Comparison of ENCODE assay signal across 11 mouse cellular contexts in the genomic region with DNA sequence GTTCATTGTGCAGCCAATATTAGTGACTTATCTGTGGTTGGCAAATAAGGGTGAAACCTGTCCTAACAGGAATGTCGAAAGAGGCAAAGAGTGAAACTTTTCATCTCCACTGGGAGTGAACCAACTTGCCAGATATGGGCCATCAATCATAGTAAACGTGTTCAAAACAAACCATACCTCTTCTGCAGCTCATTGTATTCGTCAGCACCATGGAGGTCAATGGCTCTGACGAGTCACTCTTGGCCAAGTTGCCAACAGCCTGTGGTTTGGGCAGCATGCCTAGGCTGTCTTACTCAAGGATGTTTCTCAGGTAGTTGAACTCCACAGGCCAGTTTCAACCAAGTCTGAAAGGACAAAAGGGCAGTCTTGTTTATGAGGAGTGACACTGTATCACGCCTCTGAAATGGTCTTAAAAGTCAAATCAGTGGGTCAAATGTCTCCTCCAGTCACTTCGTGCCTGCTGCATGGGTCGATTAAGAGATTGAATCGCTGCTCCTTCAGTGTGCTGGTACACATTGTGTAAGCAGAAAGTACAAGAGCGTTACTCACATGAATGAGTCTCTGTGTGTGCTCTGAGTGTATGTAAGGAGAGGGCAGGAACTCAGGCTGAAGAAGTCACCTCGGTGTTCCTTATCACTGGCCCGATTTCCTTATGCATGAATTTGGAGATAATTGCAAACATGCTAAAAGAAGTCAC.
DNase-seq lines count a peak whose midpoint lies in the region; ATAC-seq and TF ChIP-seq lines count a peak whose summit lies in the region.
"Had no signal": no experiment of that assay in that cellular context is flagged by ENCODE, and none has a peak within 500 bp of the region (broad histone marks: within the 10 kb centered on the region; RNA-seq: fewer than 3 reads in every experiment).

No protein-coding gene starts in this region.

- H3K36me3 ChIP-seq in midbrain, postnatal 0 days (ENCODE audit: insufficient read depth, low read length): no peaks in the 10 kb centered on the region
- no peaks in the 10 kb centered on the region for H3K36me3 ChIP-seq in midbrain, embryonic 15.5 days (replicated peaks)
- H3K36me3 ChIP-seq: forebrain, embryonic 10.5 days; limb, embryonic 10.5 days had no signal

- H3K4me3 ChIP-seq in midbrain, postnatal 0 days (ENCODE audit: low read depth, low read length): no peak overlapping the region
- no peak overlapping the region for H3K4me3 ChIP-seq in midbrain, embryonic 15.5 days
- H3K4me3 ChIP-seq: forebrain, embryonic 10.5 days; heart, adult 2 months; limb, embryonic 10.5 days had no signal

- H3K27ac ChIP-seq in midbrain, postnatal 0 days (ENCODE audit: low read depth, low read length): no peak overlapping the region
- H3K27ac ChIP-seq in midbrain, embryonic 15.5 days: no peak overlapping the region
- H3K27ac ChIP-seq: forebrain, embryonic 10.5 days; heart, adult 2 months; limb, embryonic 10.5 days had no signal

- no peaks in the 10 kb centered on the region for H3K27me3 ChIP-seq in midbrain, postnatal 0 days (ENCODE audit: insufficient read depth, low read length)
- no peaks in the 10 kb centered on the region for H3K27me3 ChIP-seq in midbrain, embryonic 15.5 days (replicated peaks)

- 88% methylated on average over 11 of the region's 11 CpGs for WGBS in midbrain, postnatal 0 days
- WGBS in midbrain, embryonic 15.5 days: 89% methylated on average over 11 of the region's 11 CpGs

- no peak for TF ChIP-seq CTCF in midbrain, postnatal 0 days (IDR thresholded peaks at IDR 0.05)

- no peaks in the 10 kb centered on the region for H3K4me1 ChIP-seq in midbrain, postnatal 0 days (ENCODE audit: insufficient read depth, low read length)
- H3K4me1 ChIP-seq in midbrain, embryonic 15.5 days: no peaks in the 10 kb centered on the region
- H3K4me1 ChIP-seq: forebrain, embryonic 10.5 days; limb, embryonic 10.5 days had no signal

- H3K4me2 ChIP-seq in midbrain, postnatal 0 days (ENCODE audit: low read depth, low read length, poor library complexity, severe bottlenecking): no peak overlapping the region
- no peak overlapping the region for H3K4me2 ChIP-seq in midbrain, embryonic 15.5 days

- no peak overlapping the region for H3K9ac ChIP-seq in midbrain, postnatal 0 days (replicated peaks; ENCODE audit: low read length, poor library complexity, severe bottlenecking)
- no peak overlapping the region for H3K9ac ChIP-seq in midbrain, embryonic 15.5 days

- peak; percentile 13 to 18 for DNase-seq in heart, postnatal 10 days
- no peak for DNase-seq in heart, postnatal 14 days
- DNase-seq in NIH3T3 (ENCODE audit: low read depth): peak; percentile 95
- DNase-seq in fat pad, adult 2 months (ENCODE audit: extremely low read depth, low read depth, low spot score): peak; percentile 99
- DNase-seq in midbrain, postnatal 0 days (ENCODE audit: low spot score): no peak
- DNase-seq in layer of hippocampus, adult 9-11 months: no peak

- intact Hi-C loops in heart, postnatal 10 days (cut with DNase I): no loop called here
- intact Hi-C loops in heart, postnatal 14 days (cut with DNase I): no loop called here

- peak; percentile 54; the same call in 1 of the 2 replicates for ATAC-seq in megakaryocyte progenitor cell, adult 5-6 weeks (replicated peaks; ENCODE audit: poor library complexity)
- no peak for ATAC-seq in midbrain, postnatal 0 days (ENCODE audit: low FRiP score)
- ATAC-seq in midbrain, embryonic 15.5 days (replicated peaks): no peak

- H3K9me3 ChIP-seq in midbrain, postnatal 0 days (ENCODE audit: low read length): no peaks in the 10 kb centered on the region
- no peaks in the 10 kb centered on the region for H3K9me3 ChIP-seq in midbrain, embryonic 15.5 days
- H3K9me3 ChIP-seq: forebrain, embryonic 10.5 days; limb, embryonic 10.5 days had no signal

Comparison
In these comparisons a context has a peak if more than half of its experiments do, and no peak if none do; other contexts are left out.
1. DNase-seq: peak in heart, postnatal 10 days (2 of 2), NIH3T3 (single experiment) and fat pad, adult 2 months (single experiment); none in heart, postnatal 14 days (0 of 2), midbrain, postnatal 0 days (single experiment) and layer of hippocampus, adult 9-11 months (single experiment).